9 mouse cellular contexts compared by ENCODE assay signal in the genomic region with DNA sequence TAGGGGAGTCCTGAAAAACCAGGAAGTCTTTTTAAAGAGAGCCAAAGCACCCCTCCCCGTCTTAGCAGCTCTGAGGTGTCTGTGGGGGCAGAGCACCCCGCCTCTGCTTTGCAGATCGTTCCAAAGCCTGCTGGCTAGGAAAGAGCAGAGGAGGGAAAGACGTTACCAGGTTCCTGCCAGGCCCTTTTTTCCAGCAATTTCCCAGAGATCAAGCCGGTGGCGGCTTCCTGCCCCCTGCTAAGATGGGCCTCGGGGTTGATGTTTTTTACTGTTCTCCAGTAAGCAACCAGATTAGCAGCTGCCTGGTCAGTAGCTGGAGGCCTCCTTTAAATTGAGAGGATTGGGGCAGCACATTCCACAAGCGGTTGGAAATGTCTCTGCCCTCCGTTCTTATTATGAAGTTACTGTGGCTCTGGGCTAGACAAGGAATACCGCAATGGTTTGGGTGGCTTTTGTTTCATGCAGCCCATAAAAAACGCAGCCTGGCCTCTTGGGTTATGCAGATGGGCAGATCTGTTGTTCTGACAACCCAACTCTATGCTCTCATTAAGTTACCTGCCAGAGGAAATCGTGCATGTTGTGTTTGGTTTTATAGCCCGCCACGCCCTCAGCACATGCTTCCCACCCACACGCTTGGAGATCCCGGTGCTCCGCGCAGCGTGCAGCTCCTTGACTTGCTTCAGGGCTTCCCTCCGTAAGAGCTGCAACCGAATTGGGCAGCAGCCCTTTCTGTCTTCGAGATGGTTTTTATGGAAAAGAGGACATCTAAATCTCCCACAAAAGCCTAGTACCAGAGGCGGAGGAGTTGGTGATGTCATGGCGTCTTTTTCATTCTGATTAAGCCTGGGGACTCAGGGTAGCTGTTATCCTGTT.
DNase-seq lines count a peak whose midpoint lies in the region; ATAC-seq lines count a peak whose summit lies in the region.
"Had no signal": no experiment of that assay in that cellular context is flagged by ENCODE, and none has a peak within 500 bp of the region (broad histone marks: within the 10 kb centered on the region; RNA-seq: fewer than 3 reads in every experiment).

No protein-coding gene starts in this region.

- H3K9me3 ChIP-seq in limb, embryonic 13.5 days = no peaks in the 10 kb centered on the region
- no peaks in the 10 kb centered on the region for H3K9me3 ChIP-seq in liver, embryonic 11.5 days (ENCODE audit: control insufficient read depth, low read length)

- no peak overlapping the region for H3K9ac ChIP-seq in limb, embryonic 13.5 days
- H3K9ac ChIP-seq in liver, embryonic 11.5 days (ENCODE audit: low read depth, low read length) = no peak overlapping the region

- H3K4me3 ChIP-seq in limb, embryonic 13.5 days = peak overlapping the region; percentile 28
- H3K4me3 ChIP-seq in liver, embryonic 11.5 days (ENCODE audit: low read depth, low read length) = no peak overlapping the region

- no peaks in the 10 kb centered on the region for H3K36me3 ChIP-seq in limb, embryonic 13.5 days
- no peaks in the 10 kb centered on the region for H3K36me3 ChIP-seq in liver, embryonic 11.5 days (ENCODE audit: control insufficient read depth, insufficient read depth, low read length)

- DNase-seq in frontal cortex, postnatal 10 days (ENCODE audit: low spot score in 2 of 2) = no peak
- DNase-seq in urinary bladder, postnatal 14 days (ENCODE audit: low spot score) = peak; percentile 42
- DNase-seq in urinary bladder, postnatal 25 days (ENCODE audit: low spot score) = no peak
- DNase-seq in telencephalon, adult 2 months (ENCODE audit: low read depth, low spot score) = peak; percentile 47
- DNase-seq in liver, embryonic 11.5 days (ENCODE audit: low spot score) = no peak
- DNase-seq: kidney, adult 2 months had no signal

- ATAC-seq in frontal cortex, adult (ENCODE audit: low TSS enrichment) = peak; percentile 91
- no peak for ATAC-seq in limb, embryonic 13.5 days (ENCODE audit: low FRiP score, low read depth)
- no peak for ATAC-seq in liver, embryonic 11.5 days (replicated peaks; ENCODE audit: low FRiP score)
- no peak for ATAC-seq in granulocyte monocyte progenitor cell, adult 5-6 weeks (replicated peaks; ENCODE audit: poor library complexity, severe bottlenecking)

- no peak overlapping the region for H3K27ac ChIP-seq in limb, embryonic 13.5 days
- no peak overlapping the region for H3K27ac ChIP-seq in liver, embryonic 11.5 days (ENCODE audit: low read depth, low read length)

- H3K27me3 ChIP-seq in limb, embryonic 13.5 days = peaks cover 15% of the 10 kb centered on the region
- H3K27me3 ChIP-seq in liver, embryonic 11.5 days (replicated peaks; ENCODE audit: control insufficient read depth, insufficient read depth, low read length) = no peaks in the 10 kb centered on the region

- 9% methylated on average over 24 of the region's 24 CpGs for WGBS in limb, embryonic 13.5 days
- WGBS in liver, embryonic 11.5 days = 45% methylated on average over 24 of the region's 24 CpGs

- peaks cover 22% of the 10 kb centered on the region for H3K4me1 ChIP-seq in limb, embryonic 13.5 days
- H3K4me1 ChIP-seq in liver, embryonic 11.5 days (replicated peaks; ENCODE audit: control insufficient read depth, insufficient read depth, low read length) = no peaks in the 10 kb centered on the region

- H3K4me2 ChIP-seq in limb, embryonic 13.5 days (replicated peaks) = peak overlapping the region; percentile 63
- H3K4me2 ChIP-seq in liver, embryonic 11.5 days = no peak overlapping the region

Comparison
In these comparisons a context has a peak if more than half of its experiments do, and no peak if none do; other contexts are left out.
1. DNase-seq: peak in urinary bladder, postnatal 14 days (single experiment) and telencephalon, adult 2 months (single experiment); none in frontal cortex, postnatal 10 days (0 of 2), urinary bladder, postnatal 25 days (single experiment) and liver, embryonic 11.5 days (single experiment).